Mouse (Mus musculus) layer of hippocampus, postnatal 36 days (tissue): ENCODE measurements around the gene Apoc1. TPM values are rescaled to one million over a fixed set of nuclear protein-coding genes. Genes with fewer than 3 reads are reported as not detected.
A peak's percentile ranks its signal among the peaks of the same experiment; 100 is the strongest.

Experiments
- DNase-seq, 2 experiments: peaks; one replicate each; pipeline ENCODE4 v3.0.0; 2022
- total RNA-seq, 2 experiments: library from RNA; stranded (reverse); gene quantifications; 2 replicates each; pipeline ENCODE4 v1.2.3; 2021

The Apoc1 gene
- total RNA-seq, 2 experiments from 2014 or later: 4.6 to 5.7 TPM

- no peak for DNase-seq
These were observed 8.7 kb downstream of the Apoc1 start for GRCm38 (mm10) chr7:19683771-19684201.

GRCm38 (mm10) chr7:19682979-19683378, 9.5 kb downstream of the Apoc1 start:
- no peak for DNase-seq

- DNase-seq: no peak
These were observed 11.2 kb downstream of the Apoc1 start, which contains the start of the genes Gm44805 and Apoc4 for GRCm38 (mm10) chr7:19681202-19681694. Gene Gm44805 (minus strand): TSS chr7:19681423. Gene Apoc4 (minus strand): TSS chr7:19681479.

- DNase-seq: no peak
These were observed 11.8 kb downstream of the Apoc1 start for GRCm38 (mm10) chr7:19680702-19681101.

GRCm38 (mm10) chr7:19678901-19679300, 13.6 kb downstream of the Apoc1 start:
- DNase-seq: no peak

GRCm38 (mm10) chr7:19677872-19678271, 14.6 kb downstream of the Apoc1 start, which contains the start of gene Apoc2:
Gene Apoc2 (minus strand): TSS chr7:19677941.
- no peak for DNase-seq

- DNase-seq: no peak
These were observed 15.8 kb downstream of the Apoc1 start for GRCm38 (mm10) chr7:19676662-19677061.

- no peak for DNase-seq
These were observed 16.6 kb downstream of the Apoc1 start for GRCm38 (mm10) chr7:19675824-19676223.

- DNase-seq: no peak
These were observed 19.3 kb downstream of the Apoc1 start for GRCm38 (mm10) chr7:19673083-19673699.

GRCm38 (mm10) chr7:19671511-19671910, 20.9 kb downstream of the Apoc1 start:
- DNase-seq: no peak

GRCm38 (mm10) chr7:19668947-19669721, 23.3 kb downstream of the Apoc1 start:
- DNase-seq: peak; percentile 87 to 90

- DNase-seq: no peak
These were observed 25.0 kb downstream of the Apoc1 start for GRCm38 (mm10) chr7:19667434-19667833.

- no peak for DNase-seq
These were observed 25.7 kb downstream of the Apoc1 start for GRCm38 (mm10) chr7:19666750-19667149.

GRCm38 (mm10) chr7:19664955-19665841, 27.3 kb downstream of the Apoc1 start, which contains the start of gene Clptm1:
Gene Clptm1 (minus strand): TSS chr7:19665033.
- peak; percentile 97 to 98 for DNase-seq

- DNase-seq: no peak
These were observed 28.0 kb downstream of the Apoc1 start for GRCm38 (mm10) chr7:19664455-19664954.

- DNase-seq: no peak
These were observed 28.5 kb downstream of the Apoc1 start for GRCm38 (mm10) chr7:19663940-19664339.

- DNase-seq: no peak
These were observed 39.8 kb downstream of the Apoc1 start for GRCm38 (mm10) chr7:19652614-19653013.

GRCm38 (mm10) chr7:19651063-19651786, 41.2 kb downstream of the Apoc1 start:
- DNase-seq: no peak

GRCm38 (mm10) chr7:19641223-19641622, 51.2 kb downstream of the Apoc1 start:
- DNase-seq: no peak
